Mouse (Mus musculus): ENCODE measurements around the gene Ugt1a2. TPM values are rescaled to one million over a fixed set of nuclear protein-coding genes. Genes with fewer than 3 reads are reported as not detected.

The Ugt1a2 gene
- polyA plus RNA-seq, 1 experiment from 2014 or later, result not detected

DNA sequence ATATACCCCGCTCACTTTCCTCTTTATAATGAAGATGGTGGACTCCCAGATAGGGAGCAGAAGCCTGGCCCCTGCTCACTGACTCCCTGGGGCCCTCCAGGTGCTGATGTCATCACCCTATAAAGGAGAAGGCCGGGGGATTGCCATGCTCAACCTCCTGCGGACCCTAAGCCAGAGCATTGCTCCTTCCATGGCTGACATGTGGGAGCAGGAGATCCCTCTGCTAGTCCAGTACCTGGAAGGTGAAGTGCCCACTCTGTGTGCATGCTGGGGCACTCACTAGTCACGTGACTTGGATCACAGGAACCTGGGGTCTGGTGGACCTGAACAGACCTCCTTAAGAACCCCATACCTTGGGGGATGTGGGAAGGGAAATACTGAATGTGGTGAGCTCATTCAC, 40.2 kb downstream of the Ugt1a2 start:
- Histone ChIP-seq H3K9me3 (peaks cover 93% of the 10 kb centered on the region), H3K27me3 (no peaks in the 10 kb centered on the region), H3K36me3 (no peaks in the 10 kb centered on the region), H3K9ac (no peak overlapping the region), H3K4me3 (no peak overlapping the region), H3K4me1 (replicated peaks) (no peaks in the 10 kb centered on the region), H3K27ac (no peak overlapping the region), H3K4me2 (no peak overlapping the region)
- ATAC-seq (ENCODE audit: low FRiP score), result 0 out of 2 replicates have a peak, but pooled peaks have one; percentile 1
- WGBS, result 79% methylated on average over 4 of the region's 4 CpGs

- no peak for ATAC-seq (ENCODE audit: low FRiP score)
- Histone ChIP-seq H3K27ac (no peak overlapping the region), H3K4me3 (no peak overlapping the region), H3K36me3 (no peaks in the 10 kb centered on the region), H3K4me2 (no peak overlapping the region), H3K27me3 (no peaks in the 10 kb centered on the region), H3K9me3 (peaks cover 96% of the 10 kb centered on the region), H3K4me1 (replicated peaks) (no peaks in the 10 kb centered on the region), H3K9ac (no peak overlapping the region)
- 66% methylated on average over 5 of the region's 5 CpGs for WGBS
Measured at GRCm38 (mm10) chr1:88243861-88244260, 43.5 kb downstream of the Ugt1a2 start.

GRCm38 (mm10) chr1:88245881-88246280, 45.5 kb downstream of the Ugt1a2 start:
- Histone ChIP-seq H3K4me3 (no peak overlapping the region), H3K27me3 (no peaks in the 10 kb centered on the region), H3K4me2 (no peak overlapping the region), H3K36me3 (no peaks in the 10 kb centered on the region), H3K9ac (no peak overlapping the region), H3K27ac (no peak overlapping the region), H3K4me1 (replicated peaks) (no peaks in the 10 kb centered on the region), H3K9me3 (peaks cover 96% of the 10 kb centered on the region)
- 78% methylated on average over 6 of the region's 6 CpGs for WGBS
- no peak for ATAC-seq (ENCODE audit: low FRiP score)

- H3K9me3 ChIP-seq, result peaks cover 96% of the 10 kb centered on the region
- 43% methylated on average over 6 of the region's 6 CpGs for WGBS
- H3K9ac ChIP-seq, result no peak overlapping the region
- no peak overlapping the region for H3K4me3 ChIP-seq
- H3K4me1 ChIP-seq (replicated peaks), result no peaks in the 10 kb centered on the region
- H3K27me3 ChIP-seq, result no peaks in the 10 kb centered on the region
- no peak overlapping the region for H3K4me2 ChIP-seq
- no peak overlapping the region for H3K27ac ChIP-seq
- no peaks in the 10 kb centered on the region for H3K36me3 ChIP-seq
- no peak for ATAC-seq (ENCODE audit: low FRiP score)
Measured at GRCm38 (mm10) chr1:88246386-88246785, 46.0 kb downstream of the Ugt1a2 start.

GRCm38 (mm10) chr1:88247660-88248059, 47.3 kb downstream of the Ugt1a2 start:
- no peak overlapping the region for H3K9ac ChIP-seq
- WGBS, result 54% methylated on average over 2 of the region's 2 CpGs
- no peak overlapping the region for H3K4me3 ChIP-seq
- no peaks in the 10 kb centered on the region for H3K27me3 ChIP-seq
- no peaks in the 10 kb centered on the region for H3K36me3 ChIP-seq
- H3K9me3 ChIP-seq, result peaks cover 96% of the 10 kb centered on the region
- no peak for ATAC-seq (ENCODE audit: low FRiP score)
- H3K27ac ChIP-seq, result no peak overlapping the region
- H3K4me2 ChIP-seq, result no peak overlapping the region
- H3K4me1 ChIP-seq (replicated peaks), result no peaks in the 10 kb centered on the region

DNA sequence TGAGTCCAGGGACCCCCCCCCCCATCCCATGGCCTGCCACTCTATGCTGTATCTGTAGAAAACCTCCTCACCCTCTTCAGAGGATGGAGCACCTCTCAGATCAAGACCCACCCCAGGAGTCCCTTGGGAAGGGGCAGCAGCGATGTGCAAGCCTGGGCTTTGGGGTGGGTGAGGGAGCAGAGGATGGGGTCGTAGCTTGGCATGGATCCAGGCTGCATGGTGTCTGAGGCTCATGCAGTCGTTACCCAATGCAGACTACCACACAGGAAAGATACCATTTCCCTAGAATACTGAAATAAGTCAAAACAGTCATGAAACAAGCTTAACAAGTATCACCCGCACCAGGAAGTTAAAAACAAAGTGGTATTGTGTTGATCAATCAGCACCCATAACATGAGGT, 48.3 kb downstream of the Ugt1a2 start:
- Histone ChIP-seq H3K4me3 (no peak overlapping the region), H3K27ac (no peak overlapping the region), H3K27me3 (no peaks in the 10 kb centered on the region), H3K4me2 (no peak overlapping the region), H3K9ac (no peak overlapping the region), H3K36me3 (no peaks in the 10 kb centered on the region), H3K9me3 (peaks cover 97% of the 10 kb centered on the region), H3K4me1 (replicated peaks) (no peaks in the 10 kb centered on the region)
- WGBS, result 76% methylated on average over 4 of the region's 4 CpGs
- no peak for ATAC-seq (ENCODE audit: low FRiP score)

DNA sequence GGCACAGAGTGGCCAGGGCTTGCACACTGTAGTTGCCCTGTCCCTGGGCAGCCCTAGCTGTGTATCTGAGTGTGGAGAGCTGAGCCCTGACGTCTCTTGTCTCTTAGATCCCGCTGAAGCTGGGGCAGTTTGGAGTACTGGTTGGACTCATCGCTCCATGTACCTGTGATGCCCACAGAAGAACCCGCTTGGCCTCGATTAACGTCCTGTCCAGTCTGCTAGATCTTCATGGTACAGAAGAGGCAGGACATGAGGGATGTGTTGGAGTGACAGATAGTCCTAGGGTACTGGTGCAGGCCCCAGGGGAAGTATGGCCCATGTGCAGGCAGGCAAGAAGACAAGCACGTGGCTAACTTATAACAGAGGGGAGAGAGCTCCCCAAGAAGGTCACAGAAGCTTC, 49.2 kb downstream of the Ugt1a2 start:
- no peaks in the 10 kb centered on the region for H3K27me3 ChIP-seq
- 81% methylated on average over 7 of the region's 7 CpGs for WGBS
- H3K27ac ChIP-seq, result no peak overlapping the region
- H3K4me3 ChIP-seq, result no peak overlapping the region
- no peaks in the 10 kb centered on the region for H3K4me1 ChIP-seq (replicated peaks)
- no peaks in the 10 kb centered on the region for H3K36me3 ChIP-seq
- H3K4me2 ChIP-seq, result no peak overlapping the region
- H3K9me3 ChIP-seq, result peaks cover 97% of the 10 kb centered on the region
- no peak for ATAC-seq (ENCODE audit: low FRiP score)
- no peak overlapping the region for H3K9ac ChIP-seq

DNA sequence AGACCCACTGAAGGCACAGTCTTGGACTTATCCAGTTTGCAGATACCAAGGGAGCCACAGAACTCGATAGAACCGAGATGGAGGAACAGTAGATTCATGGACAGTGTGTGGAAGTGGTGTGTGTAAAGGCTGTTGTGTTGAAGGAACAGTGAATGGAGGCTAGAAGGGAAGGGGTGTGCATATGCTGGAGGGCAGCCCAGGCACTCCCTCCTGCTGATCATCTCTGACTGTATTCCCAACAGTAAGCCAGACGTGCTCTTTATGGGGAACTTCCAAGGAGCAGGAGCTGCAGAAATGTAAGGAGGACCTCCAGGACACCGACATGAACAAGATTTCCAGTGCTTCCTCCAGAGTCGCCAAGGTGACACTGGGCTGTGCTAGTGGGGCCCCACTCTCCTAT, 49.6 kb downstream of the Ugt1a2 start:
- WGBS, result 80% methylated on average over 5 of the region's 5 CpGs
- peaks cover 97% of the 10 kb centered on the region for H3K9me3 ChIP-seq
- no peak overlapping the region for H3K4me3 ChIP-seq
- no peak for ATAC-seq (ENCODE audit: low FRiP score)
- no peak overlapping the region for H3K4me2 ChIP-seq
- no peaks in the 10 kb centered on the region for H3K4me1 ChIP-seq (replicated peaks)
- no peaks in the 10 kb centered on the region for H3K36me3 ChIP-seq
- H3K27me3 ChIP-seq, result no peaks in the 10 kb centered on the region
- no peak overlapping the region for H3K27ac ChIP-seq
- H3K9ac ChIP-seq, result no peak overlapping the region

DNA sequence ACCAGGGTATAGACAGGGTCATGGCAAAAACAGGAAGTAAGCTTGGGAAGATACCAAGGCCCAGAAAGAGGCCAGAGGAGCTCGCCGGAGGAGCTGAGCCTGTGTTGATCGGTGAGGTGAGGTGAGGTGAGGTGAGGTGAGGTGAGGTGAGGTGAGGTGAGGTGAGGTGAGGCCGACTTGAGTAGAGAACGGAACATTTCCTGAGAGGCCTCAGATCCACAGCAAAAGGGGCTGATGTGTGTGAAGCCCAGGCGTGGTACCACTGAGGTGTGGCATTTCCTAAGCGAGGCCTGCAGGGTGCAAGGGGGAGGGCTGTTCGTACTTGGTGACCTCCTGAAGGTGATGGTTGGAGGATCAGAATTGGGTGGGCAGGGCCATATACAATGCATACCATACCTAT, 52.7 kb downstream of the Ugt1a2 start:
- no peaks in the 10 kb centered on the region for H3K36me3 ChIP-seq
- 78% methylated on average over 8 of the region's 8 CpGs for WGBS
- H3K9me3 ChIP-seq, result peaks cover 96% of the 10 kb centered on the region
- H3K4me2 ChIP-seq, result no peak overlapping the region
- no peak overlapping the region for H3K27ac ChIP-seq
- H3K27me3 ChIP-seq, result no peaks in the 10 kb centered on the region
- no peak for ATAC-seq (ENCODE audit: low FRiP score)
- H3K4me3 ChIP-seq, result no peak overlapping the region
- no peaks in the 10 kb centered on the region for H3K4me1 ChIP-seq (replicated peaks)
- H3K9ac ChIP-seq, result no peak overlapping the region

- Histone ChIP-seq H3K27me3 (no peaks in the 10 kb centered on the region), H3K27ac (no peak overlapping the region), H3K36me3 (no peaks in the 10 kb centered on the region), H3K4me1 (replicated peaks) (0 out of 2 replicates have a peak, but pooled peaks cover 3% of the 10 kb centered on the region), H3K4me2 (no peak overlapping the region), H3K9ac (no peak overlapping the region), H3K9me3 (peaks cover 95% of the 10 kb centered on the region), H3K4me3 (no peak overlapping the region)
- WGBS, result 76% methylated on average over 6 of the region's 6 CpGs
- ATAC-seq (ENCODE audit: low FRiP score), result no peak
Measured at GRCm38 (mm10) chr1:88253540-88253939, 53.1 kb downstream of the Ugt1a2 start.

DNA sequence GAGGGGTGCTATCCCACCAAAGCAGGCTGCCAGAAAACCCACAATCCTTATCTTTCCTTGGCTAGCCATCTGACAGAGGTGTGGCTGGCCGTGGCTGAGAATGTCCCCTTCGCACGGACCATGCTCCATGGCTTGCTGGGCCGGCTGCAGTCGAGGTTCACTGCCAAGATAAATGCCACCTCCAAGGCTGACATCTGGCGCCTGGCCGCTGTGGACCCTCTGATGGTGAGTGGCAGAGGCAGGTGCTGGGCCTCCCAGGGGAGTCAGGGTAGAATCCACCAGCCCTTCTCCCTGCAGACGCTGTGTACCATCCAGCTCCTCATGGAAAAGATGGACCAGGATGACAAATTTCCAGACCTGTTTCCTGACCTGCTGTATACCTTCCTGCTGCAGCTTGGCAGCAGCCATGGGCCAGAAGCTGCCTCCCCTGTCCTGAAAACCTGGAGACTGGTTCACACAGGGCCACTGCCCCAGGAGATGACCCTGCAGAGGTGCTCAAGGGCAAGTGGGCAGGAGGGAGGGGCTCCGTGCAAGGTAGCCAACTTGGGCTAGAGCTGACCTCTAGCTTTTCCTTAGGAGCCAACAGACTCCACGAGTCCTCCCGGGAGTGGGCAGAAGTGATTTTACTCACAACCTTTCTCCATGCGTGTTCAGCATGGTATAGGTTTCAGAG, 54.5 kb downstream of the Ugt1a2 start:
- peaks cover 12% of the 10 kb centered on the region for H3K4me1 ChIP-seq (replicated peaks)
- peaks cover 81% of the 10 kb centered on the region for H3K9me3 ChIP-seq
- ATAC-seq (ENCODE audit: low FRiP score), result no peak
- WGBS, result 89% methylated on average over 12 of the region's 12 CpGs
- no peak overlapping the region for H3K27ac ChIP-seq
- no peak overlapping the region for H3K4me3 ChIP-seq
- peaks cover 7% of the 10 kb centered on the region for H3K36me3 ChIP-seq
- no peak overlapping the region for H3K9ac ChIP-seq
- no peak overlapping the region for H3K4me2 ChIP-seq
- H3K27me3 ChIP-seq, result no peaks in the 10 kb centered on the region

GRCm38 (mm10) chr1:88255466-88255857, 55.1 kb downstream of the Ugt1a2 start:
- no peak overlapping the region for H3K4me3 ChIP-seq
- no peaks in the 10 kb centered on the region for H3K27me3 ChIP-seq
- no peak for ATAC-seq (ENCODE audit: low FRiP score)
- no peak overlapping the region for H3K4me2 ChIP-seq
- WGBS, result 56% methylated on average over 2 of the region's 2 CpGs
- H3K27ac ChIP-seq, result no peak overlapping the region
- H3K9ac ChIP-seq, result no peak overlapping the region
- H3K9me3 ChIP-seq, result peaks cover 76% of the 10 kb centered on the region
- H3K4me1 ChIP-seq (replicated peaks), result peaks cover 16% of the 10 kb centered on the region
- peaks cover 13% of the 10 kb centered on the region for H3K36me3 ChIP-seq

GRCm38 (mm10) chr1:88255989-88256754, 55.8 kb downstream of the Ugt1a2 start:
- Histone ChIP-seq H3K4me2 (no peak overlapping the region), H3K4me1 (replicated peaks) (peaks cover 16% of the 10 kb centered on the region), H3K36me3 (peaks cover 20% of the 10 kb centered on the region), H3K27ac (no peak overlapping the region), H3K9ac (no peak overlapping the region), H3K9me3 (peaks cover 69% of the 10 kb centered on the region), H3K4me3 (no peak overlapping the region), H3K27me3 (no peaks in the 10 kb centered on the region)
- 81% methylated on average over 13 of the region's 13 CpGs for WGBS
- ATAC-seq (ENCODE audit: low FRiP score), result no peak
